Mouse (Mus musculus) gastrocnemius, adult 2 months (tissue): ENCODE results near the gene Pde4d. TPM values are rescaled to one million over a fixed set of nuclear protein-coding genes. Genes with fewer than 3 reads are reported as not detected.
A peak's percentile ranks its signal among the peaks of the same experiment; 100 is the strongest.

ENCODE experiments used
- DNase-seq: peaks from one replicate; pipeline ENCODE4 v3.0.0; 2022
- H3K27ac ChIP-seq: fragments of 200-600 bp; 2 replicates; pipeline ENCODE4 v1.8.1; 2022; ENCODE audit warnings: mild to moderate bottlenecking
- H3K4me3 ChIP-seq: fragments of 200-600 bp; 2 replicates; pipeline ENCODE4 v1.8.1; 2022; ENCODE audit warnings: mild to moderate bottlenecking, moderate library complexity
- CTCF ChIP-seq: fragments of 200-600 bp; IDR thresholded peaks from 2 replicates; pipeline ENCODE4 v1.8.1; 2022; ENCODE audit warnings: antibody characterized with exemption, mild to moderate bottlenecking, moderate library complexity
- intact Hi-C: fragments of 180-260 bp; cut with DNase I; formaldehyde crosslinking; loops from one replicate; pipeline ENCODE4 v1.15.1; 2025
- total RNA-seq, 2 experiments: library from RNA; stranded (reverse); gene quantifications; 2 replicates each; pipeline ENCODE4 v1.2.3; 2021

Pde4d gene
- total RNA-seq, 2 experiments from 2014 or later, result 239 to 330 TPM

DNA sequence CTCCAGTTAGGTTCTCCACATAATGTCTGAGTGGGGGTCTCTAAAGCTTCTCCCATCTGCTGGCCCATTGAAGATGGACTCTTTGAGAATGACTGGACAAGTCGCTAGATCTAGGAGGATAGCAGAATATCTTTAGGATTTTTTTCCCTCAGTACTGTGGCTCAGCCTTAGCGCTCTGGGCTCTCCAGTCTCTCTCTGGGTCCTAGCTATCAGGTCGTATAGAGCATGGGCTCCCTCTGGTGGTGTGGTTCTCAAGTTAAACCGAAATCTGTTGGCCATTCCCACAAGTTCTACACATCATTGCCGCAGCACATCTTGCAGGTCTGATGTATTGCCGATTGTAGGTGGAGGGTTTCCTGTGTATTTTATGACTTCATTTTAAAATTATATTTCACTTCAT, 1098.0 kb downstream of the Pde4d start:
- intact Hi-C loops, result loop anchor here (1.0 to 10.0 kb wide), 4 partner anchors 103 to 318 kb away; no protein-coding TSS in a partner anchor
- peak; percentile 71 for TF ChIP-seq CTCF
- DNase-seq, result peak; percentile 76
- H3K4me3 ChIP-seq, result no peak overlapping the region
- no peak overlapping the region for H3K27ac ChIP-seq

- intact Hi-C loops, result loop anchor here (10.0 kb wide), 1 partner anchor 103 kb away; no protein-coding TSS in a partner anchor
- no peak for DNase-seq
- no peak overlapping the region for H3K4me3 ChIP-seq
- no peak overlapping the region for H3K27ac ChIP-seq
- TF ChIP-seq CTCF, result peak; percentile 59
Observed at GRCm38 (mm10) chr13:109548263-109548662, 1098.5 kb downstream of the Pde4d start.

GRCm38 (mm10) chr13:109548771-109549555, 1099.2 kb downstream of the Pde4d start:
- intact Hi-C loops, result loop anchor here (10.0 kb wide), 1 partner anchor 104 kb away; no protein-coding TSS in a partner anchor
- Histone ChIP-seq H3K4me3 (no peak overlapping the region), H3K27ac (no peak overlapping the region)
- no peak for TF ChIP-seq CTCF
- no peak for DNase-seq

- no peak for TF ChIP-seq CTCF
- H3K27ac ChIP-seq, result no peak overlapping the region
- intact Hi-C loops, result loop anchor here (10.0 kb wide), 1 partner anchor 183 kb away; no protein-coding TSS in a partner anchor
Observed at GRCm38 (mm10) chr13:109551836-109552235, 1102.1 kb downstream of the Pde4d start.

DNA sequence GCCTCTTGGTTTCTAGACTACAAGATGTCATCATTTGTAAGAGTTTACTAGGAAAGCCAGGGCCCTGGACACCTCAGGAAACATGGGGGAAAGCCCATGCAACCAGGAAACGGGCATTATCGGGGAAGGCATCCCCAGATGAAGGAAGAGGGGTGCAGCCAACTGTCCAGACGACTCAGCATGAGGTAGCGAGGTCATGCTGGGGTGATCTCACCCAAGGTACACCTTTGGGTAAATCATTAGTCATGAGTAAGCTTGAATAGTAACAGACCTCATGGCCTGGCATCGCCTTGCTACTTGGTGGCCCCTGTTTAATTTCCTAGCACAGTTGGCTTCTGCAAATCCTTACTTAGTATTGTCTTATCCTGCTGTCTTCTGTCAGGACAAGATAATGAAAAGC, 1105.8 kb downstream of the Pde4d start:
- Histone ChIP-seq H3K4me3 (no peak overlapping the region), H3K27ac (no peak overlapping the region)
- TF ChIP-seq CTCF, result no peak
- no peak for DNase-seq
- intact Hi-C loops, result loop anchor here (5.0 to 10.0 kb wide), 2 partner anchors 52 to 179 kb away; no protein-coding TSS in a partner anchor

More at GRCm38 (mm10) chr13:109551836-109552235, 1102.1 kb downstream of the Pde4d start:
- H3K4me3 ChIP-seq, result no peak overlapping the region
- no peak for DNase-seq

- no peak overlapping the region for H3K4me3 ChIP-seq
- DNase-seq, result no peak
- no peak overlapping the region for H3K27ac ChIP-seq
- intact Hi-C loops, result loop anchor here (5.0 to 10.0 kb wide), 2 partner anchors 50 to 178 kb away; no protein-coding TSS in a partner anchor
- TF ChIP-seq CTCF, result no peak
Observed at GRCm38 (mm10) chr13:109556853-109557252, 1107.1 kb downstream of the Pde4d start.

GRCm38 (mm10) chr13:109558341-109559257, 1108.9 kb downstream of the Pde4d start:
- peak; percentile 72 for TF ChIP-seq CTCF
- Histone ChIP-seq H3K4me3 (no peak overlapping the region), H3K27ac (no peak overlapping the region)
- peak; percentile 26 for DNase-seq
- intact Hi-C loops, result loop anchor here (5.0 to 10.0 kb wide), 2 partner anchors 49 to 176 kb away; no protein-coding TSS in a partner anchor

DNA sequence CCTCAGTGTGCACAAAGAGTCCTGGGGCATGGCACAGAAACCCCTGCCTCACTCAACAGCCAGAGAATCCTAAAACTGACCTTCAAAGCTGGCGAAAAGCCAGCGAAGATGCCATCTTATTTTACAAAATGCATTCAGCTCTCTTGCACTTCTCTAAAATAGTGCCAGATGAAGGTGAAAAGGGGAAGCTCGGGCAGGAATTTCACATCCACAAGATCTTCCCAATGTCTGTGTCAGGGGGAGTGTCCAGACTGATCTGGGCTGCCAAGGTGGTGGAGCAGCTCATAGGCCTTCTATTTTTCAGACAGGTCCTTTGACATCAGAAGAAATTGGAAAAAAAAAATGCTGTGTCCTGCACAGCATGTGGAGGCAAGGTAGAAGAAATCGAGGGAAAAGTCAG, 1110.5 kb downstream of the Pde4d start:
- no peak for DNase-seq
- TF ChIP-seq CTCF, result no peak
- intact Hi-C loops, result no loop called here
- Histone ChIP-seq H3K27ac (no peak overlapping the region), H3K4me3 (no peak overlapping the region)

GRCm38 (mm10) chr13:109568638-109569468, 1119.1 kb downstream of the Pde4d start:
- Histone ChIP-seq H3K4me3 (no peak overlapping the region), H3K27ac (no peak overlapping the region)
- no peak for DNase-seq
- TF ChIP-seq CTCF, result no peak
- intact Hi-C loops, result no loop called here

DNA sequence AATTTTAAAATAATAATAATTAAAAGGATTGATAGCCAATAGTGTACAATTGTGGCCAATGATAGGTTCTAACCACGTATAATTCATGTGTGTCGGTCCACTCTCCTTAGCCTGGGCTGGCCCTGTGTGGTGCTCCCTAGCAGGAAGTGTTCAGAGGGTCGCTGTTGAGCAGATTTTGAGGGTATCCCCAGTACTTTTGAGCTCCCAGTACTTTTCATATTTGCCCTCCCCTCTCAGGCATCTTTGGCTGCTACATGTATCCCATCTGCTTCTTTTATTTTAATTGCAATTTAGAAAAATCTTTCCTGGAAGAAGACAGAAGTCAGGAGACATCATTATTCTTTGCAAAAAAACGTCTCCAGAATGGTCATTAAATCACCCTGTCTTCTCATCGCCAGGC, 1119.7 kb downstream of the Pde4d start:
- no peak for DNase-seq
- intact Hi-C loops, result no loop called here
- TF ChIP-seq CTCF, result no peak
- Histone ChIP-seq H3K4me3 (no peak overlapping the region), H3K27ac (no peak overlapping the region)

DNA sequence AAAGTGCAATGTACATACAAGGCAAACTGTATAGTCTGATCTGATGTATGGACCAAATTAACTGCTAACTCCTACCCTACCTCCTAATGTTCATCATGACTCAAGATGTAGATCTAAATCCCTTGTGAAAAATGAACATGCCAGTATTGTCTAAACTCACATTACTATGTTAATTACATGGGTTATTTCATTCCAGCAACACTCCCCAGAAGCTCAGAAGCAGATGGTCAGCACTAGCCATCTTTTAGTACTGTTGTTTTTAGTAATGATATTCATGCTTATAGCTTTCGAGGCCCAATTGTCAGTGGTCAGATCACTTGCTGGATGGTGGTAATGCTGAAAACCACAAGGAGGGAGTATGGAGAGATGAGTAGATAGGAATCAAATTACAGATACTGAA, 1127.0 kb downstream of the Pde4d start:
- TF ChIP-seq CTCF, result no peak
- DNase-seq, result no peak
- peak overlapping the region; percentile 7; the same call in 1 of the 2 replicates for H3K4me3 ChIP-seq
- intact Hi-C loops, result no loop called here
- peak overlapping the region; percentile 86 for H3K27ac ChIP-seq

GRCm38 (mm10) chr13:109577454-109577853, 1127.7 kb downstream of the Pde4d start:
- Histone ChIP-seq H3K27ac (peak overlapping the region; percentile 86), H3K4me3 (peak overlapping the region; percentile 7; the same call in 1 of the 2 replicates)
- intact Hi-C loops, result no loop called here
- peak; percentile 19 for DNase-seq
- no peak for TF ChIP-seq CTCF
